12 mouse cellular contexts compared by ENCODE assay signal in genomic region chr10:99172906-99173507, GRCm38 (mm10). TPM values are rescaled to one million over a fixed set of nuclear protein-coding genes. Genes with fewer than 3 reads are reported as not detected.
DNase-seq lines count a peak whose midpoint lies in the region; ATAC-seq and TF ChIP-seq lines count a peak whose summit lies in the region.
"Had no signal": no experiment of that assay in that cellular context is flagged by ENCODE, and none has a peak within 500 bp of the region (broad histone marks: within the 10 kb centered on the region; RNA-seq: fewer than 3 reads in every experiment).

No protein-coding gene starts in this region.

- DNase-seq in midbrain, embryonic 11.5 days (ENCODE audit: low spot score, missing footprints): peak; percentile 82
- DNase-seq in midbrain, postnatal 0 days (ENCODE audit: low spot score): no peak
- DNase-seq in embryonic facial prominence, embryonic 14.5 days (ENCODE audit: low spot score): no peak
- no peak for DNase-seq in layer of hippocampus, adult 9-10 months (ENCODE audit: low spot score)
- DNase-seq: gastrocnemius, postnatal 36 days had no signal

- no peak for ATAC-seq in hindbrain, embryonic 15.5 days (ENCODE audit: low FRiP score, low read depth)
- no peak for ATAC-seq in hindbrain, embryonic 12.5 days (ENCODE audit: low FRiP score)
- ATAC-seq in midbrain, embryonic 11.5 days (ENCODE audit: low FRiP score): no peak
- no peak for ATAC-seq in midbrain, postnatal 0 days (ENCODE audit: low FRiP score)
- no peak for ATAC-seq in embryonic facial prominence, embryonic 14.5 days (ENCODE audit: low read depth)
- no peak for ATAC-seq in stomach, embryonic 16.5 days (ENCODE audit: insufficient read depth, low FRiP score)

- no peak overlapping the region for H3K4me3 ChIP-seq in hindbrain, embryonic 15.5 days
- H3K4me3 ChIP-seq in hindbrain, embryonic 12.5 days: no peak overlapping the region
- no peak overlapping the region for H3K4me3 ChIP-seq in midbrain, embryonic 11.5 days (ENCODE audit: low read depth, low read length)
- H3K4me3 ChIP-seq in midbrain, postnatal 0 days (ENCODE audit: low read depth, low read length): no peak overlapping the region
- H3K4me3 ChIP-seq in embryonic facial prominence, embryonic 14.5 days (ENCODE audit: low read depth, low read length): no peak overlapping the region
- no peak overlapping the region for H3K4me3 ChIP-seq in stomach, embryonic 16.5 days (replicated peaks; ENCODE audit: low read length)
- H3K4me3 ChIP-seq: midbrain, embryonic 12.5 days; neural tube, embryonic 13.5 days had no signal

- no peak overlapping the region for H3K9ac ChIP-seq in hindbrain, embryonic 15.5 days
- no peak overlapping the region for H3K9ac ChIP-seq in hindbrain, embryonic 12.5 days
- no peak overlapping the region for H3K9ac ChIP-seq in midbrain, embryonic 11.5 days (ENCODE audit: low read length)
- H3K9ac ChIP-seq in midbrain, postnatal 0 days (replicated peaks; ENCODE audit: low read length, poor library complexity, severe bottlenecking): no peak overlapping the region
- H3K9ac ChIP-seq in embryonic facial prominence, embryonic 14.5 days (ENCODE audit: low read depth, low read length): no peak overlapping the region
- H3K9ac ChIP-seq in stomach, embryonic 16.5 days (ENCODE audit: low read length): no peak overlapping the region
- H3K9ac ChIP-seq: midbrain, embryonic 12.5 days; neural tube, embryonic 13.5 days had no signal

- no peaks in the 10 kb centered on the region for H3K9me3 ChIP-seq in hindbrain, embryonic 15.5 days
- H3K9me3 ChIP-seq in hindbrain, embryonic 12.5 days (replicated peaks): no peaks in the 10 kb centered on the region
- no peaks in the 10 kb centered on the region for H3K9me3 ChIP-seq in midbrain, embryonic 11.5 days (ENCODE audit: control insufficient read depth, low read length)
- H3K9me3 ChIP-seq in midbrain, postnatal 0 days (ENCODE audit: low read length): no peaks in the 10 kb centered on the region
- no peaks in the 10 kb centered on the region for H3K9me3 ChIP-seq in embryonic facial prominence, embryonic 14.5 days (ENCODE audit: control insufficient read depth, low read length)
- H3K9me3 ChIP-seq in stomach, embryonic 16.5 days (replicated peaks; ENCODE audit: control insufficient read depth, low read length): no peaks in the 10 kb centered on the region
- H3K9me3 ChIP-seq: midbrain, embryonic 12.5 days; neural tube, embryonic 13.5 days had no signal

- H3K27me3 ChIP-seq in hindbrain, embryonic 15.5 days: no peaks in the 10 kb centered on the region
- no peaks in the 10 kb centered on the region for H3K27me3 ChIP-seq in hindbrain, embryonic 12.5 days
- H3K27me3 ChIP-seq in midbrain, embryonic 11.5 days (ENCODE audit: control insufficient read depth, insufficient read depth, low read length): no peaks in the 10 kb centered on the region
- no peaks in the 10 kb centered on the region for H3K27me3 ChIP-seq in midbrain, postnatal 0 days (ENCODE audit: insufficient read depth, low read length)
- H3K27me3 ChIP-seq in embryonic facial prominence, embryonic 14.5 days (replicated peaks; ENCODE audit: control insufficient read depth, insufficient read depth, low read length): no peaks in the 10 kb centered on the region
- no peaks in the 10 kb centered on the region for H3K27me3 ChIP-seq in stomach, embryonic 16.5 days (ENCODE audit: control insufficient read depth, insufficient read depth, low read length)
- H3K27me3 ChIP-seq: midbrain, embryonic 12.5 days; neural tube, embryonic 13.5 days had no signal

- H3K4me1 ChIP-seq in hindbrain, embryonic 15.5 days (replicated peaks): peaks cover 12% of the 10 kb centered on the region
- H3K4me1 ChIP-seq in hindbrain, embryonic 12.5 days: peaks cover 11% of the 10 kb centered on the region
- 0 out of 2 replicates have a peak, but pooled peaks cover 2% of the 10 kb centered on the region for H3K4me1 ChIP-seq in midbrain, embryonic 11.5 days (ENCODE audit: control insufficient read depth, insufficient read depth, low read length)
- no peaks in the 10 kb centered on the region for H3K4me1 ChIP-seq in midbrain, postnatal 0 days (ENCODE audit: insufficient read depth, low read length)
- H3K4me1 ChIP-seq in embryonic facial prominence, embryonic 14.5 days (ENCODE audit: control insufficient read depth, insufficient read depth, low read length): peaks cover 18% of the 10 kb centered on the region
- H3K4me1 ChIP-seq in stomach, embryonic 16.5 days (ENCODE audit: control insufficient read depth, insufficient read depth, low read length): peaks cover 18% of the 10 kb centered on the region

- no peak for TF ChIP-seq CTCF in midbrain, postnatal 0 days (IDR thresholded peaks at IDR 0.05)

- H3K36me3 ChIP-seq in hindbrain, embryonic 15.5 days: no peaks in the 10 kb centered on the region
- H3K36me3 ChIP-seq in hindbrain, embryonic 12.5 days: peaks cover 4% of the 10 kb centered on the region; the same call in 1 of the 2 replicates
- no peaks in the 10 kb centered on the region for H3K36me3 ChIP-seq in midbrain, embryonic 11.5 days (ENCODE audit: control insufficient read depth, insufficient read depth, low read length)
- no peaks in the 10 kb centered on the region for H3K36me3 ChIP-seq in midbrain, postnatal 0 days (ENCODE audit: insufficient read depth, low read length)
- H3K36me3 ChIP-seq in embryonic facial prominence, embryonic 14.5 days (ENCODE audit: control insufficient read depth, insufficient read depth, low read length): no peaks in the 10 kb centered on the region
- H3K36me3 ChIP-seq in stomach, embryonic 16.5 days (ENCODE audit: control insufficient read depth, insufficient read depth, low read length): no peaks in the 10 kb centered on the region
- H3K36me3 ChIP-seq: midbrain, embryonic 12.5 days had no signal

- H3K4me2 ChIP-seq in hindbrain, embryonic 15.5 days: no peak overlapping the region
- no peak overlapping the region for H3K4me2 ChIP-seq in hindbrain, embryonic 12.5 days (replicated peaks)
- no peak overlapping the region for H3K4me2 ChIP-seq in midbrain, embryonic 11.5 days
- no peak overlapping the region for H3K4me2 ChIP-seq in midbrain, postnatal 0 days (ENCODE audit: low read depth, low read length, poor library complexity, severe bottlenecking)
- no peak overlapping the region for H3K4me2 ChIP-seq in embryonic facial prominence, embryonic 14.5 days (ENCODE audit: low read depth, low read length)
- no peak overlapping the region for H3K4me2 ChIP-seq in stomach, embryonic 16.5 days (ENCODE audit: low read depth, low read length)
- H3K4me2 ChIP-seq: liver, embryonic 11.5 days; midbrain, embryonic 12.5 days had no signal

- WGBS in hindbrain, embryonic 15.5 days: 45% methylated on average over 7 of the region's 7 CpGs
- 44% methylated on average over 7 of the region's 7 CpGs for WGBS in hindbrain, embryonic 12.5 days
- 47% methylated on average over 7 of the region's 7 CpGs for WGBS in midbrain, embryonic 11.5 days
- 49% methylated on average over 7 of the region's 7 CpGs for WGBS in midbrain, postnatal 0 days
- 30% methylated on average over 7 of the region's 7 CpGs for WGBS in embryonic facial prominence, embryonic 14.5 days
- 39% methylated on average over 7 of the region's 7 CpGs for WGBS in stomach, embryonic 16.5 days

- 0 out of 2 replicates have a peak overlapping the region, but pooled peaks have one; percentile 20 for H3K27ac ChIP-seq in hindbrain, embryonic 15.5 days (replicated peaks)
- H3K27ac ChIP-seq in hindbrain, embryonic 12.5 days: no peak overlapping the region
- H3K27ac ChIP-seq in midbrain, embryonic 11.5 days (ENCODE audit: low read depth, low read length): no peak overlapping the region
- no peak overlapping the region for H3K27ac ChIP-seq in midbrain, postnatal 0 days (ENCODE audit: low read depth, low read length)
- H3K27ac ChIP-seq in embryonic facial prominence, embryonic 14.5 days (replicated peaks; ENCODE audit: low read depth, low read length): peak overlapping the region; percentile 59; the same call in 1 of the 2 replicates
- peak overlapping the region; percentile 1 for H3K27ac ChIP-seq in stomach, embryonic 16.5 days (ENCODE audit: low read length)

RNA-seq across cellular contexts. Expression of gene Phxr2, which starts 46.9 kb away (rescaled TPM):
- polyA plus RNA-seq in hindbrain, embryonic 15.5 days (2015; fragmentation: Nextera tagmentation; extraction: Ambion mirVana): not detected in 2 replicates
- 0.18 TPM in 1 of 2 replicates, not detected in the other for polyA plus RNA-seq in hindbrain, embryonic 12.5 days (2016; fragmentation: Nextera tagmentation; extraction: Ambion mirVana)
- polyA plus RNA-seq in midbrain, embryonic 11.5 days (2014; fragmentation: Nextera tagmentation; extraction: Ambion mirVana): 0.14 TPM in 1 of 2 replicates, not detected in the other
- total RNA-seq in midbrain, postnatal 0 days (2014; rRNA removed): not detected in 2 replicates
- polyA plus RNA-seq in midbrain, postnatal 0 days (2015; fragmentation: Nextera tagmentation; extraction: Ambion mirVana): not detected in 2 replicates
- polyA plus RNA-seq in embryonic facial prominence, embryonic 14.5 days (2014; fragmentation: Nextera tagmentation; extraction: Ambion mirVana): not detected in 2 replicates
- not detected in 2 replicates for polyA plus RNA-seq in stomach, embryonic 16.5 days (2015; fragmentation: Nextera tagmentation; extraction: Ambion mirVana)
- total RNA-seq: gastrocnemius, postnatal 36 days had no signal
- polyA plus RNA-seq: forebrain, embryonic 14.5 days; midbrain, embryonic 12.5 days; neural tube, embryonic 13.5 days had no signal

Comparison
In these comparisons a context has a peak if more than half of its experiments do, and no peak if none do; other contexts are left out.
1. H3K27ac ChIP-seq: peak in hindbrain, embryonic 15.5 days (single experiment), embryonic facial prominence, embryonic 14.5 days (single experiment) and stomach, embryonic 16.5 days (single experiment); none in hindbrain, embryonic 12.5 days (single experiment), midbrain, embryonic 11.5 days (single experiment) and midbrain, postnatal 0 days (single experiment).